Mouse (Mus musculus) spleen, adult 2 months (tissue): ENCODE results near the gene Xab2. TPM values are rescaled to one million over a fixed set of nuclear protein-coding genes. Genes with fewer than 3 reads are reported as not detected.

Experiments
- DNase-seq, 2 experiments: peaks; one replicate each; pipeline versions ENCODE4 v3.0.0 to v3.0.0-alpha.2; 2012 to 2021; ENCODE audit warnings: low spot score in 2 of 2, low read depth in 1 of 2
- H3K27ac ChIP-seq: fragments of 200-500 bp; 2 replicates; pipeline ENCODE4 v1.5.1; 2012; ENCODE audit warnings: low read length, inconsistent platforms; ENCODE audit not compliant: insufficient read depth
- H3K27me3 ChIP-seq: fragments of 200-500 bp; 2 replicates; pipeline ENCODE4 v1.6.1; 2012; ENCODE audit warnings: mild to moderate bottlenecking, moderate library complexity, low read length, inconsistent platforms; ENCODE audit not compliant: control insufficient read depth, insufficient read depth
- H3K36me3 ChIP-seq: fragments of 200-500 bp; 2 replicates; pipeline ENCODE4 v1.6.1; 2012; ENCODE audit warnings: mild to moderate bottlenecking, low read length, inconsistent platforms; ENCODE audit not compliant: control insufficient read depth, insufficient read depth
- H3K4me1 ChIP-seq: fragments of 200-500 bp; 2 replicates; pipeline ENCODE4 v1.6.1; 2011; ENCODE audit warnings: inconsistent platforms; ENCODE audit not compliant: control insufficient read depth, insufficient read depth, insufficient read length
- H3K4me3 ChIP-seq: fragments of 200-500 bp; 2 replicates; pipeline ENCODE4 v1.5.1; 2011; ENCODE audit warnings: mild to moderate bottlenecking, inconsistent platforms; ENCODE audit not compliant: insufficient read depth, insufficient read length; ENCODE audit errors: extremely low read depth
- CTCF ChIP-seq: fragments of 200-500 bp; IDR thresholded peaks from 2 replicates; pipeline ENCODE4 v1.5.1; 2011; ENCODE audit warnings: mild to moderate bottlenecking, inconsistent platforms; ENCODE audit not compliant: insufficient read depth, insufficient read length, insufficient replicate concordance; ENCODE audit errors: extremely low read depth
- POLR2A ChIP-seq: fragments of 200-500 bp; IDR thresholded peaks from 2 replicates; pipeline ENCODE4 v1.6.1; 2011; ENCODE audit warnings: low read depth, low read length, inconsistent platforms
- WGBS: fragments of 180-500 bp; shearing (Covaris S2); methylation state at CpG from one replicate; pipeline ENCODE4 v1.1.7; 2018; 5-methylcytosine and 5-hydroxymethylcytosine counted together
- polyA plus RNA-seq: library from polyadenylated mRNA; depleted of rRNA; stranded (reverse); fragments of >200 nt; gene quantifications from 2 replicates; pipeline ENCODE4 v1.2.3, GENCODE M21; 2012

The Xab2 gene
- polyA plus RNA-seq, 1 experiment: 61.9 TPM

DNA sequence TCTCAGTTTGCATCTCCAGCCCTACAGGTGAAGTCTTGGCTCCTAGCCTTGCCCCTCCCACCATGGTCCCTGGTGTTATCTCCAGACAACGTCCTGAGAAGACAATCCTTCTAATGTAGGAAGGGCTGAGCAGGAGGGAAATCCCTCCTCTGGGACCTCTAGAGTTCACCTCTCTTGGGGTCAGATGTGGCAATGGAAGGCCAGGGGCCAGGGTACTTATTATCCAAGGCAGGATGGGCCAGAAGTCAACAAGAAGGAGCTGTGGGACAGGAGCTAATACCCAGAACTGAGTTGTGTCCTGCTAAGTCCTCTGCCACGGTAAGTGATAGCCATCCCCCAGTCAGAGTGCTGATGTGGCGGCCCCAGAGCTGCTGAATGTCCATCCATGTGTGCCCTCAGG, 34.4 kb upstream of the Xab2 start, which contains the start of gene Retn:
Retn (plus strand) TSS at position 245 of the 400 bp plus-strand sequence.
- no peak within 1 kb of the TSS for H3K4me3 ChIP-seq
- H3K27ac ChIP-seq: no peak within 1 kb of the TSS
- no peak for DNase-seq
- H3K36me3 ChIP-seq: no peaks in the 10 kb centered on the region
- 82% methylated on average over 3 of the region's 3 CpGs for whole genome bisulfite sequencing
- no peaks in the 10 kb centered on the region for H3K27me3 ChIP-seq
- peaks cover under 1% of the 10 kb centered on the region for H3K4me1 ChIP-seq
- no peak for TF ChIP-seq POLR2A
- no peak for TF ChIP-seq CTCF

DNA sequence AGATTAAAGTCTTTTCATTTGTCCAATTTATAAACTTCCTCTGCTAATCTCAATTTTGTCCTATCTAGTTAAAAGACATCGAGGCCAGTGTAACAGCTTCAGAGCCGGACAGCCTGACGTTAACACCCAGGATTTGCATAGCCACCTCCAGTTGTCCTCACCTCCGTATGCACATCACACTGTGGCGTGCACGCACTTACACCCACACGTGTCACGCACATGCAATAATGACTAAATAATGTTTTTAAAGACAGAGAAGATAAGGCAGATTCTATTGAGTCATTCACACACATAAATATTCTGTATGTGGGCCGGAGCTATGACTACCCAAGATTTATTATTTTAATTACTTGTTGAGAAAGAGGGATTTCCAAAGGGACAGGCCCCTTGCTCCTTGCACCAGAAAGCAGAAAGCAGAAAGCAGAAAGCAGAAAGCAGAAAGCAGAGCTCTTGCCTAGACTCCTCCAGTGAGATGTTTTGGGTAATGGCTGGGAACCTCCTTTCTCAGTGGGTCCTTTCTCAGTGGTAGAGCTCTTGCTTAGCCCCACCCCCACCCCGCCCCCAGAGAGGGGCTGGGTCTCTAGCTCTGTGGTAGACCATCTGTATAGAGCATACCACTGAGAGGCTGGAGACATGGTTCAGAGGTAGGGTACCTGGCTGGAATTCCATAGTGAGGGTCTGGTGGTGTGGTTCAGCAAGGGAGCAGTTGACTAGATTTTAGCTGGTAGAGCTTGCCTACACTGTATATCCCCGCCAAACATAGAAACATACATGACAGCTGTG, 33.8 kb upstream of the Xab2 start:
- no peak for DNase-seq
- Histone ChIP-seq H3K27me3 (no peaks in the 10 kb centered on the region), H3K36me3 (no peaks in the 10 kb centered on the region), H3K4me3 (no peak overlapping the region), H3K4me1 (no peaks in the 10 kb centered on the region; the same call in none of the 2 replicates), H3K27ac (no peak overlapping the region)
- WGBS: 86% methylated on average over 11 of the region's 11 CpGs
- TF ChIP-seq CTCF: no peak
- no peak for TF ChIP-seq POLR2A

DNA sequence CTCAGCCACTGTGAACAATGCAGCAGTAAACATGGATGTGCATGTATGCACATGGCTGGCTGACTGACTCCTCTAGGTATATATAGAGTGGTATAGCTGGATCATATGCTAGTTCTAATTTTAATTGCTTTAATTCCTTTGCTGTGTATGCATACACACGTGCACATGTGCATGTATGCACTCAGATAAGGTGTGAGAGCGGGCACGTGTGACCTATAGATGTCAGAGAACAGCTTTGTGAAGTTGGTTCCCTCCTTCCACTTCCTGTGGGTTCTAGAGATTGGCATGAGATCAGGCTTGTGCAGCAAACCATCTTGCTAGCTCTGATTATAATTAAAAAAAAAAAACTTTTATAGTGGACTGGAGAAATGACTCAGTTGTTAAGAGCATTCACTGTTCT, 31.7 kb upstream of the Xab2 start:
- TF ChIP-seq POLR2A: no peak
- no peak for TF ChIP-seq CTCF
- DNase-seq: no peak
- no peaks in the 10 kb centered on the region for H3K4me1 ChIP-seq
- H3K27ac ChIP-seq: no peak overlapping the region
- no peaks in the 10 kb centered on the region for H3K36me3 ChIP-seq
- no peaks in the 10 kb centered on the region for H3K27me3 ChIP-seq
- 32% methylated on average over 3 of the region's 3 CpGs for WGBS
- H3K4me3 ChIP-seq: no peak overlapping the region

DNA sequence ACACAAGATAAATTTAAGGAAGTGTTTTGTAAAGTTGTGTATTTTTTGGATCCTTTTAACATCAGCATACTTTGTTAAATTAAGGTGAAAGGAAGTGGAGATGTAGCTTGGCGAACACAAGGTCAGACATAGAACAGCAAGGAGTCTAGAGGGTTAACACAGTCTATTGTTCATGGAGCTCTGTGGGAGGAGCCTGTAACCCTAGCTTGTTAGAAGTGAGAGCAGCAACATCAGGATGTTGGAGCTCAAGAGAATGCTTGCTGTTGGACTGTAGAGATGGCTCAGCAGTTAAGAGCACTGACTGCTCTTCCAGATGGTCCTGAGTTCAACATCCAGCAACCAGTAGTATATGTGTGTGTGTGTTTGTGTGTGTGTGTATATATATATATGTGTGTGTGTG, 27.9 kb upstream of the Xab2 start:
- WGBS: 70% methylated on average over 1 of the region's 1 CpGs
- Histone ChIP-seq H3K36me3 (no peaks in the 10 kb centered on the region), H3K4me3 (no peak overlapping the region), H3K4me1 (no peaks in the 10 kb centered on the region), H3K27ac (no peak overlapping the region), H3K27me3 (no peaks in the 10 kb centered on the region)
- TF ChIP-seq POLR2A (no peak), CTCF (no peak)
- DNase-seq: no peak

DNA sequence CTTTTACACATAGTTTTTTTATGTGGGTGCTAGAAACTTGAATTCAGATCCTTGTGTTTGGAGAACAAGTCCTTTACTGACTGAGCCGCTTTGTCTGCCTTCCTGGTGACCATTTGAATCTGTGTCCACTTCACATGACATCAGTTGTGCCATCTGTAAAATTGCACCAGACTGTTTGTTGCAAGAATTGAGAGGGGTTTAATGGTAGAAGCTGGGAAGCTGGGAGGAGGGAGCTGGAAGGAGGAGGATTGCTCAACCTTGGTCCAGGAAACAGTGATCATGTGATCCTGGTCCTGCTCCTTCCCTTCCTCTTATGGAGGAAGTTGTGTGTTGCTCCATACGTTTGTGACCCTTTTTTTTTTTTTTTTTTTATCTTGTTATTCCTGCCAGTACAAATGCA, 27.2 kb upstream of the Xab2 start:
- DNase-seq: no peak
- 64% methylated on average over 2 of the region's 2 CpGs for WGBS
- no peaks in the 10 kb centered on the region for H3K4me1 ChIP-seq
- H3K27ac ChIP-seq: no peak overlapping the region
- H3K4me3 ChIP-seq: no peak overlapping the region
- TF ChIP-seq CTCF (no peak), POLR2A (no peak)
- H3K36me3 ChIP-seq: no peaks in the 10 kb centered on the region
- H3K27me3 ChIP-seq: no peaks in the 10 kb centered on the region

DNA sequence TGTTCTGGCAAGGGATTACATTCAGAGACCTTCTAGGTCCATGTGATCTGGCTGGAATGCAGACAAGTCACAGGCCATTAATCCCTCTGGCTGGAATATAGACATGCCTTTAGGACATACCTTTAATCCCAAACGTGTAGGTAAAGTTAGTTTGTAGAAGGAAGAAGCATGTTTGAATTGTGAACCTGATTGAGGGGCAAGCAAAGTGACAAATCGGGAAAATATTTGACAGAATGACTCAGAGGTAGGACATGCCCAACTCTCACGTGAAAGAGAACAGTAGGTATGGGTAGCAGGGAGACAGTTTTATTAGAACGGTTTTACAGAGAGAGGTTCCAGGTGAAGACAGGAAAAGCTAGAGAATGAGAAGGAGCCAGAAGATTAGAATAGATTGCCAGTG, 26.4 kb upstream of the Xab2 start:
- 82% methylated on average over 4 of the region's 4 CpGs for WGBS
- Histone ChIP-seq H3K4me1 (no peaks in the 10 kb centered on the region), H3K36me3 (peaks cover 2% of the 10 kb centered on the region), H3K27ac (no peak overlapping the region), H3K4me3 (no peak overlapping the region), H3K27me3 (no peaks in the 10 kb centered on the region)
- TF ChIP-seq CTCF (no peak), POLR2A (no peak)
- DNase-seq: no peak

DNA sequence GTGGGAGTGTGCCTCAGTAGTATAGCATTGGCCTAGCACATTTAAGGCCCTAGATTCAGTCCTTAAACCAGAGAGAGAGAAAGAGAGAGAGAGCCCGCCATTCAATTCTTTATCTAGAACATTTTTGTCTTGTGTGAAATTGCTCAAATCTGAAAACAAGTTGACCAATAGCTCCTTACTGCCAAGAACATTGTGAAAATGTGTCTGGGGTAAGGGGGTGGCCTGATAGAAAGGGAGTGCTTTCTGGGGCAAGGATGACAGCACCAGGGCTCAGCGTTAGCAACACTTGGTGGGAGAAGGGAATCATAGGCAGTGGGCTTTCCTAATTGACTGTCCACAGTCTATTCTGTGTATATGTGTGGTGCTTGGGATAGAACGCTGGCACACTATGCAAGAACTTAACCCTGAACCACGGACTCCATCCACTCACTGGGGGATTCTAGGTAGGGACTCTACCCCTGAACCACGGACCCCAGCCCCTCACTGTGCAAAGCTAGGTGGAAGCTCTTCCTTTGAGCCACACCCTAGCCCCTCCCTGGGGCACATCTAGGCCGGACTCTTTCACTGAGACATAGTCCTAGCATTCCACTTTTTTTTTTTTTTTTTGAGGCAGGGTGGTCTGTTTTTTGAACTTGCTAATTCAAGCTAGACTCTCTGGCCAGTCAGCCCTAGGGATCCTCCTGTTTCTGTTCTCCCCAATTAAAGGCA, 25.9 kb upstream of the Xab2 start:
- Histone ChIP-seq H3K27me3 (no peaks in the 10 kb centered on the region), H3K4me1 (no peaks in the 10 kb centered on the region), H3K36me3 (peaks cover 7% of the 10 kb centered on the region), H3K27ac (no peak overlapping the region), H3K4me3 (no peak overlapping the region)
- DNase-seq: no peak
- WGBS: 93% methylated on average over 6 of the region's 6 CpGs
- TF ChIP-seq CTCF (no peak), POLR2A (no peak)
